Mouse (Mus musculus): ENCODE results near the gene Tinf2.

Tinf2 gene

DNA sequence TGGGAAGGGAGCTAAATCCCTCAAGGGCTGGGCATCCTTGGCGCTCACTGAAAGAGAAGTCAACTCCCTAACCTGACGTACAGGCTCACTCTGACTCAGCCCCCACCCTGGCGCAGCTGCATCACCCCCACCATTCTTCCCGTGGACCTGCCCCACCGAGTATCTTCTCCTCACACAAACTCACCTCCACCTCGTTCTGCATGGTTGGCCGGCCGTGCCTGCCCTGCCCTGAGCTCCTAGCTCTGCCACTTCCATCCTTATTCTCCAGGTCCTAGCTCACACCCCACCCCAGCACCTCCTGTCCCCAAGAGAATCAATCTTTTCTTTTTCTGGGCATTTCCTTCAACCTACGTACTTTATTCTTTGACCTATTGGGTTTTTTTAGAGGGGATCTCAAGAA is 19.5 kb upstream of the Tinf2 start:
- no peak for DNase-seq

DNA sequence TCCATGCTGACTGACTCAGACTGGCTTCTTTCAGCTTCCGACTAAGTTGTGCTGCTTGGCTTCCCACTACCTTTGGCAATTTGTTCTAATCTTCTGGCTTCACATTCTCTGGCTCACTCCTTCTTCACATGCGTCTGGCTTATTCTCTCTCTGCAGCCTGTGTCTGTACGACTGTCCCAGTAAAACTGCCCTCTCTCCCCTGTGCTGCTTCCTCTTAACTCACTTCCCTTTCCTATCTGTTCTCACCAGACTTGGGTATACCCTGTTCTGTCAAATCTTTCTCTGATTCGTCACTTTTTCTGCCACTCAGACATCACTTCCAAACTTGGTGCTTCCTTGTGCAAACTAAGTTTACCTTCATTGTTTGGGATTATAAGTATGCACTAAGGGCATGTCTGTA is 15.6 kb upstream of the Tinf2 start:
- no peak for DNase-seq

DNA sequence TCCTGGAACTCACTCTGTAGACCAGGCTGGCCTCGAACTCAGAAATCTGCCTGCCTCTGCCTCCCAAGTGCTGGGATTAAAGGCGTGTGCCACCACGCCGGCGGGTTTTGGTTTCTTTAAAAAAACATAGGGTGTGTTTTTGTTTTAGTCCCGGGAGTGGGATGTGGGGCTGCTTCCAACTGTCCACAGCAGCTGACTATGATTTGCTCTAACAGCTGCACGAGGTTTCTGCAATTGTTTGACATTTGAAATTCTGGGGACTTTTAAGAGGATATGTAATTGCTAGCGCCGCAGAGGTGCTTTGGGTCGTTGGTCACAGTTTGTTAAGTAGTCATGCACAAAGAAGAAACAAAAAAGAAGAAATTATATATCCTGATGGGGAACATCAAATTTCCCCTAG is 7.8 kb upstream of the Tinf2 start:
- DNase-seq = no peak

DNA sequence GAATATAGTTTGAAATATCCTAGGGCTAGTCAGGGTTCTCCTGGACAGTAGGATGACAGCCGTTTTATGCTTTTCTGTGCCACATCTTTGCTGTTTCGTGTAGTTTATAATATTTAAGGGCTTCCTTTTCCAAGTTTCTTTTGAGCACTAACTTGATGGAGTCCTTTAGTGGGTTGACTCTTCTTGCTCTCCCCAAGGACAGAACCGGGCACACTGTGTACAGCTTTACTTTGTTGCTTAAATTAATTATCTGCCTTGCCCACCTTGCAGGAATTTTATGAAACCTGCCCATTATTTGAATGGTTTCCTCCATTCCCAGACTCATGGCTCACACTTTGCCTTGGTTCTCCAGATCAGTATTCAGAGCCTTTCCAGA is 486 bp upstream of the Tinf2 start:
- DNase-seq = no peak

DNA sequence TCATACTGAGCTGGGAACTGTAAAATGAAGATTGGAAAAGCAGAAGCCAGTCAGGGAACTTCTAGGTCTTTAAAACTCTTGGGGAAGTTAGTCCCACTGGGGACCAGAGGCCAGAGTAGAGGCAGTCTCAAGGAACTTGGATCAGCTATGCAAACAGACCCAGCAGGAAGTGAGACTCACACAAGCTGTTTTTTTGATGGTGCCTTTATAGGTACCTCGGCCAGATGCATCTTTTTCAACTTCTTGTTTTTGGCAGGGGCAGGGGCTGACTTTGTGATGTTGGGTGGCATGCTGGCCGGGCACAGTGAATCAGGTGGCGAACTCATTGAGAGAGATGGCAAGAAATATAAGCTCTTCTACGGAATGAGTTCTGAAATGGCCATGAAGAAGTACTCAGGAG is 4.0 kb downstream of the Tinf2 start:
- DNase-seq = no peak

DNA sequence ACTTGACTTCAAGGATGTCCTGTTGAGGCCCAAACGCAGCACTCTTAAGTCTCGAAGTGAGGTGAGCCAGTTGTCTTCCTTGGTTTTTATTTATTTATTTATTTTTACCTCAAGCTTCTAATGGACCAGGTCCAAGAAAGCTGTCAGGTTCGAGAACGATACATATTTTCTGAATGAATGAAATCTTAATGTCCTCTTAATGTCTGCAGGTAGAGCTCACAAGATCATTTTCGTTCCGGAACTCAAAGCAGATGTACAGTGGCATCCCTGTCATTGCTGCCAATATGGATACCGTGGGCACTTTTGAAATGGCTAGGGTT is 8.9 kb downstream of the Tinf2 start:
- no peak for DNase-seq

DNA sequence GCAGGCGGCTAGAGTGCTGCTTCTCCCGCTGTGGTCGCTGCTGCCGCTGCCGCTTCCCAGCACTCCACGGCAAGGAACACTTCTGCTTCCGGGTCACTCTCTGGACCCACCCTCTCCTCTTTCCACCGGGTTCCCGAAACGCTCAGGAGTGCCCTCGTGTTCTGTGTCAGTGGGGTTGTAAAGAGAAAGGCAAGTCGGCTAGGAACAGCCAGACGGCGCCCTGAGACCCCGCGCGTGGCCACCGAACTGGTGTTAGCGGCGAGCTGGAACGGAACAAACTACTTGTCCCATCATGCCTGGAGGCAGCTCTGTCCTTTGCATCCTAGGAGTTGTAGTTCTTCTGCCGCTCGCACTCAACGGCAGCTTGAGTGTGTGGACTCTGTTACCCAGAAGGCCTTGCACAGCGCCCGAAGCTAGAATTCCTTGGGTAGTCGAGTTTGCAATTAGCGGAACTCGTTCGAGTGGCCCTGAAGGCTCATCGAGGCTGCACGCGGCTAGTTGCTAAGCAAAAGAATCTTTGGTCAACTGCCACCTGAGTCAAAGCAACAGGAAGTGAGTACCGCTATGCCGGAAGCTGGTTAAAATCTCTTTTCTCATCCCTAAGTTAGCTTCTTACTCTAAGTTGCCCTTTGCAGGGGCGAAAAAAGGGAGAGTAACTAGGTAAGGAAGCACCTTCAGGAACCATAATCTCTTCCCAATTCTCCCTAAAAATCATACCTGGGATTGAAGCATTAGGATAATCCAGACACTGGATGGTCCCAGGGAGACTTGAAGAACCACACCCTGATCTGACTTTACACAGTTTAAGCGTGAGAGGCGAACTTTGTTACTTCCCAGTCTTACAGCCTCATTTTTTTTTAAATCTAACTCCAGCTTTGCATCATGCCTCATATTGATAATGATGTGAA is 9.5 kb downstream of the Tinf2 start, which contains the start of the genes Gmpr2 and Nedd8:
TSS of gene Gmpr2 (plus strand) at position 109 of the 908 bp plus-strand sequence.
TSS of gene Nedd8 (minus strand) at position 292 of the 908 bp plus-strand sequence.
- peak; percentile 94 for DNase-seq

DNA sequence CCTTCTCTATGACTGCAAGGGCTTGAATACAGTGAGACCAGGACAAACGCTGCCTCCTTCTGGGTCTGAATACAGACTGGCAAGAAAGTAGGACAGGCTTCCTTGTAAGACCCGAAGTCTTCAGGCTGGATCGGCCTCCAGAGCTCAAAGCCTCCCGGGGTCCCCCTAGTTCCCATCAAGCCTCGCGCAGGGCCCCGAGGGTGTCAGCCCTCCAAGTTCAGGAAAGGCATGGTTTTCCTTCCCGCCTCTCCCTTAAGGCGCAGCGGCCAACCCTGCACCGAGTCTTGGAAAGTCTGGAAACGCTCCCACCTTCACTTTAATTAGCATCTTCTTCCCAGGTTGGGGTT is 10.2 kb downstream of the Tinf2 start:
- no peak for DNase-seq

DNA sequence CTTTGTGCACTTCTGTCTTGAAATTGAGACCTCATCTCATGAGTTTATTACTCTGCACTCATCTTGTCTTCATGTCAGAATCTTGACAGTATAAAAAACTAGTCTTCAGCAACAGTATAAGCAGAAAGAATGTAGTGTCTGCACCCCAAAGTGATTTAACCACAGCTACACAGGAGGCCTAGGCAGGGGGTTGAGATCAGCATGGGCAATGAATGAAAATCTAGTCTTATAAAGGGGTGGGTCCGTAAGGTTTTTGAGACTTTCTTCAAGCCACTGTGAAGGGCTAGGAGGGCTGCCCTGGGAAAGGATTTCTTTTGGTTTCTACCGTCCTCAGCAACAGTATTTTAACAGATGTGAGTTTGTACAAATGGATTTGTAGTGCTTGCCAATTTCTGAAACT is 21.0 kb downstream of the Tinf2 start:
- DNase-seq = no peak

DNA sequence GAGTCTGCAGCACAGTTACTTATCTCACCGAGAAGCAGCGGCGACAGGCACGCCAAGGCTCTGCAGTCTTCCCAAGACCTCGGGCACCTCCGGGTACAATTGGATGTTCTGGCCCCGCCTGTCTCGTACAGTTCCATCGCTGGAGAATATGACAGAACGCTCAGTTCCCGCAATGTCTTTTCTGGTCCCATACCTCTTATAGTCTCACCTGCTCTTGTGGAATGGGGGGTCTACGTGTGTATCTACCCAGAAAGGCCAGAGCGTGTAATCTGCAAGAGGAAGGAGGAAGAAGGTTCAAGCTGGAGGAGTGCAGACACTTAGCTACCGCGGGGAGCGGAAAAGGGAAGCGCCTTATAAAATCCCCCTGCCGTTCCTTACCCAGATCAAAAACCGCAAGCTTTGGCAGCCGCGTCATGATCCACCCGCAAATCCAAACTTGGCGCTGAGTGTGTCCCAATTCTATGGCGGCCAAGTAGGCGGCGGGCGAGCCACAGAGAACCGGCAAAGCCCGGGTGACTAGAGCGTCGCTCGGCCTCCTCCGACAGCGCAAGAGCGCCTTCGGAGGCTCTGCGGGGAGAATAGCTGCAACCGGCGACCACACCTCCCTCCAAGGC is 21.6 kb downstream of the Tinf2 start, which contains the start of gene Mdp1:
TSS of gene Mdp1 (minus strand) at position 549 of the 614 bp plus-strand sequence.
- DNase-seq = peak; percentile 61 to 72

DNA sequence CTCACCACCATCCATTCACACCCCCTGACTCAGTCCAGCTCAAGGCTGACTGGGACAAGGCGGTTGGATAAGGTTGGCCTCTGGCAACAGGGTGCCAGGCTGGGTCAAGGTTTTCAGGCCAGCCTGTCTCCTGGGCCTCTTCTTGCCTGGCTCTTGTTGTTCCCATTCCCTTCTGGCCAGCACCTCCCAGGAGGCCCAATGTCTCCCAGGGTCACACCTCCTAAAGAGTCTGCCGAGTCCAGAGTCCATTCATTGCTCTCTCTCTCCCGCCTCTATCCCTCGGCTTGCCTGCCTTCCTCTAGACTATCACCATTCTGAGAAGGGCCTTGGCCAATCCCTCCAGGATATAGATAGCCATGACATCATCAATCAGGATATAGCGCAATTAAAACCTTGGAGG is 23.6 kb downstream of the Tinf2 start:
- peak; percentile 73 to 76 for DNase-seq

DNA sequence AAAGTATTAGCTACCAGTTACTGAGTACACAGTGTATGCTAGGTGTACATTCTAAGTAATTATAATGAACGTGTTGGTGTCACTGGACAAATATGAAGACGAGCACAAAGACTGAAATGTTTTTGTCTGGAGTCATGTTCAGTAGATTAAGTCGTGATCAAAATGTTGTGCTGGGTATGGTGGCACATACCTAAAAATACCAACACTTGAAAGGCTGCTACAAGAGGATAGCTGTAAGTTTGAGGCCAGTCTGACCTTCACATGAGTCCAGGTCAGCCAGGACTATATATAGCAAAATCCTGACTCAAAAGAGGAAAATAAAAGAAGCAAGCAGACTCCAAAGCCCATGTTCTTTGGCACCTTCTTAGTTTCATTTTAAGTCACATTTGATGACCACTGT is 24.7 kb downstream of the Tinf2 start:
- no peak for DNase-seq

DNA sequence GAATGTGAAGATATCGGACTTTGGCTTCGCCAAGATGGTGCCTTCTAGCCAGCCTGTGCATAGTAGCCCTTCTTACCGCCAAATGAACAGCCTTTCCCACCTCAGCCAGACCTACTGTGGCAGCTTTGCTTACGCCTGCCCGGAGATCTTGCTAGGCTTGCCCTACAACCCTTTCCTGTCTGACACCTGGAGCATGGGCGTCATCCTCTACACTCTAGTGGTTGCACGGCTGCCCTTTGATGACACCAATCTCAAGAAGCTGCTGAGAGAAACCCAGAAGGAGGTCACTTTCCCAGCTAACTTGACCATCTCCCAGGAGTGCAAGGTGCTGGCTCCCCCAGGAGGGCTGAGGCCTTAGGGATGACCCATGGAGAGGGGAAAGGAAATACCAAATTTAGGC is 30.1 kb downstream of the Tinf2 start:
- no peak for DNase-seq

DNA sequence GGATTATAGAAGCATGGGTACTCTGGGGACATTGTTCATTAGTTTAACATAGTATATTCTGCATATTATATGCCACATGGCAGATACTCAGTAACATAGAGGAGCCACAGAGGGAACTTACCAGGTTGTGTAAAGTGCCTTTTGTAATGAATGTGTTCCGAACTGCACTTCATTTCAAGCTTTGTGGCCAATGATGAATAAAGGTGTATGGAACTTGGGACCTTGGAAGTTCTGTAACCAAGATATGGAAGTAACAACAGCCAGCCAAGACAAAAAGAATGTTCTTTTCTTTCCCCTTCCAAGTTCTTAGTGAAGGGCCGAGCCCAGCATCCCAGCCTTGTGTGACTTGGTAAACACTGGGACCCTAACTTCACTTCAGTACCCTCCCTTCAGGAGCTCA is 31.7 kb downstream of the Tinf2 start, which contains the start of gene Tssk4:
TSS of gene Tssk4 (plus strand) at position 301 of the 400 bp plus-strand sequence.
- DNase-seq = no peak

DNA sequence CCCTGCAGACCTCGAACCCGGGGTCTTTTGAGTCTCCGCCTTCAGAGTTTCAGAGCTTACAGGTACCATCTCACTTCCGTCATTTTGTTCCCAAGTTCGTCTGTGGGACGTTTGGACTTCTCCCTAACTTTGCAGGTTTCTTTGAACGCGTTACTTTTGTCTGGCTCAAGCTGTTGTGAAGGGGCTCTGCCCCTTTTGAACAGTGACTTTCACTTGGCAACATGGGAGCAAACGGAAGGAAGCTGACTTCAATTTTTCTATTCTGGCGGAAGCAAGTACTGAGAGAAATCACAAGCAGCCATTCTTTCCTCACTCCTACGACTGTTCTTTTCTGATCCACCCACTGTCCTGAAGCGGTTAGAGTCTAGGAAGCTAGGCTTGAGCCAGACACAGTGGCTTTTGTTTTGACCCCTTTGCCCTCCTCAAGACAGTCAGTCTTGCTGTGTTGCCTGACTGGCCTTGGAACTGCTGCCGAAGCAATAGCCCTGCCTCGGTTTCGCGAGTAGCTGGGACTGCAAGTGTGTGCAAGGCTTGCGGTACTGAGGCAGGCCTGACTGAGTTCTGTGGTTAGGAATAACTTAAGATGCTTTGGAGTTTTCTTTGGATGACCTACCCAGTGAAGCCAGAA is 37.2 kb downstream of the Tinf2 start:
- no peak for DNase-seq

DNA sequence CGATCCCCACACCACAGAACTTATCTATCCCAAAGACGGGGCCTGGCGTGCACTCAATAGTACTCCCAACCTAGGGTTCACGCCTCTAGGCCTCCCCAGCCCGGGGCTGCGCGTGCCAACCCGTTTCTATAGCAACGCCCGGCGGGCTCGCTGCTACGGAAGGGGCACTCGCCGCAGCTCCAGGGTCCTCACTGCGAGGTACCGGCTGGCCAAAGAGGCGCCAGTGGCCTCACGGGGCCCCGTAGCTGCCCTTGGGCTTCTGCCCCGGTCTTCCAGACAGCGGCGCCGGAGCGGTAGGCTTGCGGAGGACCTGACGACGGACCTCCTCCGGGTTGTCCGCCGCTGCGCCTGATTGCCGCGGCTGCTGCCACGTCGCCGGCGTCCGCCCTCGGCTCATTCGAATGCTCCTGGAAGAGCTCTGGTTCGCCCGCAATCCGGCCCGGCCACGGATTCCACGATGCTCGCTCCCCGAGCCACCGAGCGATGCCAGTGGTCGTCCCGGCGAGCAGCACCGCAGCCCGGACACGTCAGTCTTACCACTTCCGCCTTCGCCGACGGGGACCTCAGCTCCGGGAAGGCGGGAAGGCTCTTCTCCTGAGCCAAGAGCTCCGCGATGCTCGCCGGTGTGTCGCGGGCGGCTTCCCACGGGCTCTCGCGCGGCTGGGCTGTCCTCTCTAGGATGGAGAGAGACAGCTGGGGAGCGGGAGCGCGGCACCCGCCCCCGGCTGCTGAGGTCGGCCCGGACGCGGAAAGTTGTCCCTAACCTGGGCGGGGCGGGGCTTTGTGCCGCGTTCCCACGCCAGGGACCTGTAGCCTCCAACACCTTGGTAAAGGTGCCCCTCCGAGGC is 38.3 kb downstream of the Tinf2 start, which contains the start of gene Tm9sf1:
TSS of gene Tm9sf1 (minus strand) at position 747 of the 848 bp plus-strand sequence.
- peak; percentile 78 to 85 for DNase-seq

DNA sequence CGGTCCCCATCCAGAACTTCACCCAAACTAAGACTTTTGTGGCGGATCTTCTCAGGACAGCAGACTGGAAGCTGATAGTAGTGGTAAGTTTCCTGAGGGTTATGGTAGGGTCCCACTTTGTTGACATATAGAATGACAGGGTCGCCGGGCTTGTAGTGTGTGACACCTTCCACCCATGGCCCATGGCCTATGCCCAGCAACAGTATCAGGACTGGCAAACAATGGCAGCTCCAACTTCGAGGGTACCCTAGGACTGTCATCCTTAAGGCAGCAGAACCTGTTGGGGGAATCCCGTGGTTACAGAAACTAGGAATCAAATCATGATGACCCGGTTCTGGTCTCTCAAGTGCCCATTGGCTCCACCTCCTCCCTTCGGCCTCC is 39.0 kb downstream of the Tinf2 start:
- DNase-seq = no peak

DNA sequence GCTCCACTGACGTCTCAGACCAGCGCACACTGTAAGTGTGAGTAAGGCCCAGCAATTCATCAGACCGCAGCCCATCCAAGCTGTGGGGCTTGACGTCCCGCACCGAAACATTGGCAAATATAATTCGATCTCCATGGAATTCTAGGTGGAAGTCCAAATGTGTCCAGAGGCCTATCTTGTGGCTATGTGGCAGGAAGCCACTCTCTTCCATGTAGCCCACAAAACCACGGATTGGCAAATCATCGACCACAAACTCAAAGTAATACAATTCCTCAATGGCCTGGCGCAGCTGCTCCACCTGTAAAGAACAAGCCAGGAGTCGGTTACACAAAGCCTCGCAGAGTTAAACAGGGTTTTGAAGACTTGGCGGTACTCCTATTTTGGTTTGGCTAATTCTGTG is 40.3 kb downstream of the Tinf2 start:
- DNase-seq = no peak

DNA sequence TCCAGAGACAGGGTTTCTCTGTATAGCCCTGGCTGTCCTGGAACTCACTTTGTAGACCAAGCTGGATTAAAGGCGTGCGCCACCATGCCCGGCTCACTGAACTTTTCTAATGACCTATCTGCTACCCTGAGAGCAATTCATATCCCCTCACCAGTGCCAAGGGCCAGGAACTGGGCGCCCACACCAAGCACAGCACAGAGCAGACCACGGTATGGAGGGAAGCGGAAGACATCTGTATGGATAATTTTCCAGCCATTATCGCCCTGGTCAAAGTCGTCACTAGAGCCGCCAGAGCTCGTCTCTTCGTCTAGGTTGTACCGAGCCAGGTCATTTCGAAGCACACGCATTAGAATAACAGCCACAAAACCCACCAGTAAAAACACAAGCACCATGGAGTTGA is 40.8 kb downstream of the Tinf2 start:
- DNase-seq = no peak

DNA sequence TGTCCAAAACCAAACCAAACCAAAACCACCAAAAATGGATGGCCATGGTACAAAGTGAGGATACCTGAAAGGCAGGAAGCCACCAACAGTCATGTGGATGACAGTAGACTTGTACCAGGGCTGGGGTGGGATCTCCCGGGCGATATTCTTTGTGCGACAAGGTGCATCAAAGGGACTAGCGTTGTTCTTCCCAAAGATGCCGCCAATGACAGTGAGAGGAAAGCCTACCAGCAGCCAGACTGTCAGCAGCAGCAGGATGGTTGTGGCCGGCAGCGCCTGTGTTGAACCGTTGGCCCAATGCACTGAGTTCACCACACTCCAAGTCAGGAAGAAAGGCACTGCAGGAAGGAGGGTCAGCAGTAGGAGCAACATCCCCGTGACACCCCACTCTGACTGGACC is 43.8 kb downstream of the Tinf2 start, which contains the start of gene Gm49378:
TSS of gene Gm49378 (minus strand) at position 101 of the 400 bp plus-strand sequence.
- DNase-seq = no peak

DNA sequence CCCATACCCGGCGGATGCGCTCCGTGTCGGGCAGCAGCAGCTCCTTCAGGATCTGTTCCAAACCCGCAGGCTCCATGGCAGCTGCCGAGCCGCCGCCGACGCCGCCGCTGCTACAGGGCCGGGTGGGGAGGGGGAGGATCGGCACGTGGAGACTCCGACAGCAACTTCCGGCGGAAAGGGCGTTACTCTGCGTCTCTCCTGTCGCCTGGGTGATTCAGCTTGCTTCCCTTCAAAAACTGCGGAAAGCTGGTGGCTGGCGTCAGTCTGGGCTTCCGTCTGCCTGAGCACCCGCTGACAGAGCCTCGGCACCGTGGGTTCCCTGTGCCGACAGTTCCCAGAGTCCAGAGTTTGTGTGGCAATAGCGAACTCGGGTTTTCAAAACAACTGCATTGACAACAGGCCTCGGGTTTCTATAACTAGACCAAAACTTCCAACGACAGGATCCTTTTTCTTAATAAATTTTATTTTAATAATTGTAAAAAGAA is 46.1 kb downstream of the Tinf2 start, which contains the start of gene Ipo4:
TSS of gene Ipo4 (minus strand) at position 435 of the 485 bp plus-strand sequence.
- peak; percentile 84 to 87 for DNase-seq

DNA sequence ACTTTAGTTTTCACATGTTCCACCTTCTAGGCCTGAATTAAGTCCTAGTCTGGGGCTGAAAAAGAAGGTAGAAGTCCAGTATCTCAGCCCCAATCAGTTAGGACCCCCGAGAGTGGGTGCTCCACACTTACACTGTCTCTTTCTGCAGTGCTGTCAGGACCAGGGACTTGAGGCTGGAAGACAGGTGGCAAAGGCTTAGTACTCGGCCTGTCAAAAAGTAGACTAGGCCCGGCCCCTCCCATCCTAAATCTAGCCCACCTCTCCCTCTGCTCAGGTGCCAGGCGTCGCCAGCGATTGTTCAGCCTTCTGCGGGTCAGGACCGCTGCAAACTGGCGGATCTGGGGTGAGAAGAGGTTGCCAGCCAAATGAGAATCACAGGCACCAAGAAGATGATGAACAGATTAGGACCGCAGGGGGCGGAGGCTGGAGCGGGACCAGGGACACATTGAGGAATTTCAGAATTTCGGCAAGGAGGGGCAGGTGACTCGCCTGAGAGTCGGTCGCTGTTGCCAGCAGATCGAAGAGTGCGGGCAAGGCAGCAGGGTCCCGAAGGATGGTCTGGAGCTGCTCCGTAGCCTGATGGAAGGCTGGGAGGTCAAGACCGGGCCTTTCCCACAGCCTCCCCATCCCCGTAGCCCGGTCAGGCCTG is 46.6 kb downstream of the Tinf2 start:
- peak in 1 of 2 experiments; percentile 23 for DNase-seq
